In the genomic region with DNA sequence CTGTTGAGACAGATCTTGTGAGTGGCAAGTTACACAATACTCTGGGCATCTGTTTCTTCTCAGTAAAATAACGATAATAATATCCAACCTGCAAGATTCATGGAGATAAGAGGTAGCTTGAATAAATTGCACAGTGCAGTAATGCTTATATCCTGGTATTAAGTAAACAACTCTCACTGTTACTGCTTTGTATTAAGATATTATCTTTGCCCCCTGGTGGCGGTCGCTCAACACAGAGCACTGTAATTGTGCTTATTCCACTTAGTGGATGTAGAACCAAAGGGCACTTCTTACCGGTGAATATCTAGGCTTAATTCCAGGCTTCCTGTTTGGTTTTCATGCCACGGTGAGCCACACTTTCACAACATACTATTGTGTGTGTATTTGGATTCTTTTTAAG, we compare ENCODE assay signal across 18 mouse cellular contexts. TPM values are rescaled to one million over a fixed set of nuclear protein-coding genes. Genes with fewer than 3 reads are reported as not detected.
A peak's percentile ranks its signal among the peaks of the same experiment; 100 is the strongest.
DNase-seq lines count a peak whose midpoint lies in the region; ATAC-seq and TF ChIP-seq lines count a peak whose summit lies in the region.
"Had no signal": no experiment of that assay in that cellular context is flagged by ENCODE, and none has a peak within 500 bp of the region (broad histone marks: within the 10 kb centered on the region; RNA-seq: fewer than 3 reads in every experiment).

No protein-coding gene starts in this region.

- WGBS in forebrain, embryonic 12.5 days, result 75% methylated on average over 5 of the region's 5 CpGs
- 75% methylated on average over 5 of the region's 5 CpGs for WGBS in forebrain, embryonic 10.5 days
- WGBS in stomach, postnatal 0 days, result 65% methylated on average over 5 of the region's 5 CpGs

- peak; percentile 13; the same call in 1 of the 2 replicates for TF ChIP-seq CTCF in left cerebral cortex, adult 2 months (IDR thresholded peaks at IDR 0.05)
- TF ChIP-seq CTCF in stomach, postnatal 0 days (IDR thresholded peaks at IDR 0.05; ENCODE audit: low read depth), result peak; percentile 38; the same call in 1 of the 2 replicates

- TF ChIP-seq EP300 in stomach, postnatal 0 days (optimal IDR thresholded peaks at IDR 0.05), result no peak

- H3K4me3 ChIP-seq in forebrain, embryonic 12.5 days (replicated peaks), result no peak overlapping the region
- no peak overlapping the region for H3K4me3 ChIP-seq in forebrain, embryonic 10.5 days
- no peak overlapping the region for H3K4me3 ChIP-seq in left cerebral cortex, adult 2 months
- no peak overlapping the region for H3K4me3 ChIP-seq in stomach, postnatal 0 days (ENCODE audit: low read depth, low read length)
- H3K4me3 ChIP-seq: heart, embryonic 10.5 days; midbrain, embryonic 15.5 days; neural tube, embryonic 12.5 days had no signal

- no peak overlapping the region for H3K4me2 ChIP-seq in forebrain, embryonic 12.5 days
- no peak overlapping the region for H3K4me2 ChIP-seq in stomach, postnatal 0 days (replicated peaks; ENCODE audit: low read depth)
- H3K4me2 ChIP-seq: midbrain, embryonic 15.5 days; neural tube, embryonic 12.5 days had no signal

- no peaks in the 10 kb centered on the region for H3K4me1 ChIP-seq in forebrain, embryonic 12.5 days
- H3K4me1 ChIP-seq in forebrain, embryonic 10.5 days, result peaks cover 17% of the 10 kb centered on the region
- H3K4me1 ChIP-seq in stomach, postnatal 0 days (replicated peaks; ENCODE audit: control insufficient read depth, insufficient read depth), result no peaks in the 10 kb centered on the region
- H3K4me1 ChIP-seq: heart, embryonic 10.5 days; midbrain, embryonic 15.5 days; neural tube, embryonic 12.5 days had no signal

- no peak overlapping the region for H3K27ac ChIP-seq in forebrain, embryonic 12.5 days
- H3K27ac ChIP-seq in forebrain, embryonic 10.5 days, result no peak overlapping the region
- H3K27ac ChIP-seq in left cerebral cortex, adult 2 months, result no peak overlapping the region
- no peak overlapping the region for H3K27ac ChIP-seq in stomach, postnatal 0 days (replicated peaks)
- H3K27ac ChIP-seq: heart, embryonic 10.5 days; liver, embryonic 14.5 days; macrophage; midbrain, embryonic 15.5 days; neural tube, embryonic 12.5 days had no signal

- H3K36me3 ChIP-seq in forebrain, embryonic 12.5 days (replicated peaks), result no peaks in the 10 kb centered on the region
- peaks cover 30% of the 10 kb centered on the region for H3K36me3 ChIP-seq in forebrain, embryonic 10.5 days (replicated peaks)
- no peaks in the 10 kb centered on the region for H3K36me3 ChIP-seq in stomach, postnatal 0 days (ENCODE audit: control insufficient read depth, insufficient read depth, low read length)
- H3K36me3 ChIP-seq: heart, embryonic 10.5 days; midbrain, embryonic 15.5 days; neural tube, embryonic 12.5 days had no signal

- H3K9ac ChIP-seq in forebrain, embryonic 12.5 days, result no peak overlapping the region
- no peak overlapping the region for H3K9ac ChIP-seq in stomach, postnatal 0 days (ENCODE audit: low read length)
- H3K9ac ChIP-seq: liver, embryonic 14.5 days; midbrain, embryonic 15.5 days; neural tube, embryonic 12.5 days had no signal

- H3K9me3 ChIP-seq in forebrain, embryonic 12.5 days, result no peaks in the 10 kb centered on the region
- H3K9me3 ChIP-seq in forebrain, embryonic 10.5 days, result no peaks in the 10 kb centered on the region
- H3K9me3 ChIP-seq in stomach, postnatal 0 days (ENCODE audit: control insufficient read depth, low read length), result no peaks in the 10 kb centered on the region
- H3K9me3 ChIP-seq: heart, embryonic 10.5 days; midbrain, embryonic 15.5 days; neural tube, embryonic 12.5 days had no signal

- no peaks in the 10 kb centered on the region for H3K27me3 ChIP-seq in forebrain, embryonic 12.5 days
- H3K27me3 ChIP-seq in forebrain, embryonic 10.5 days (ENCODE audit: poor library complexity, severe bottlenecking), result peaks cover 8% of the 10 kb centered on the region; the same call in 1 of the 2 replicates
- H3K27me3 ChIP-seq in stomach, postnatal 0 days (ENCODE audit: control insufficient read depth, insufficient read depth, low read length), result no peaks in the 10 kb centered on the region
- H3K27me3 ChIP-seq: neural tube, embryonic 12.5 days had no signal

- intact Hi-C loops in left cerebral cortex, adult 2 months (cut with DNase I), result no loop called here

- ATAC-seq in forebrain, embryonic 12.5 days (ENCODE audit: low FRiP score), result 0 out of 2 replicates have a peak, but pooled peaks have one; percentile 39
- ATAC-seq in stomach, postnatal 0 days (ENCODE audit: low FRiP score, low TSS enrichment), result no peak
- ATAC-seq: intestine, embryonic 16.5 days; midbrain, embryonic 15.5 days had no signal

- DNase-seq in forebrain, embryonic 10.5 days (ENCODE audit: extremely low spot score, low spot score), result no peak
- no peak for DNase-seq in left cerebral cortex, adult 2 months (ENCODE audit: extremely low spot score in 1 of 2, low spot score in 2 of 2)
- no peak for DNase-seq in left cerebral cortex, adult 9 months (ENCODE audit: low spot score in 2 of 2)
- DNase-seq in thymus, postnatal 4 days, result peak; percentile 8
- DNase-seq in thymus, postnatal 0 days (ENCODE audit: low spot score), result no peak
- no peak for DNase-seq in stomach, postnatal 0 days (ENCODE audit: low spot score)
- no peak for DNase-seq in urinary bladder, adult 2 months (ENCODE audit: low spot score)
- DNase-seq: adrenal gland, adult 2 months; cerebellum, adult 9-11 months; gastrocnemius, postnatal 25 days; spleen, adult 18-20 months had no signal

RNA-seq across cellular contexts. Expression of a gene that starts 16.4 kb away (rescaled TPM):
- 8.4 and 11.1 TPM in 2 replicates for polyA plus RNA-seq in forebrain, embryonic 12.5 days (2016; fragmentation: Nextera tagmentation; extraction: Ambion mirVana)
- polyA plus RNA-seq in forebrain, embryonic 10.5 days (2016; fragmentation: Nextera tagmentation; extraction: Ambion mirVana), result 9.3 and 11.1 TPM in 2 replicates
- total RNA-seq in left cerebral cortex, adult 2 months (2021), result under 1 TPM; 0.43 to 0.63 TPM
- polyA plus RNA-seq in thymus, postnatal 0 days (2015; fragmentation: Nextera tagmentation; extraction: Ambion mirVana), result 0.28 and 0.31 TPM in 2 replicates
- 0.08 and 0.17 TPM in 2 replicates for polyA plus RNA-seq in stomach, postnatal 0 days (2015; fragmentation: Nextera tagmentation; extraction: Ambion mirVana)
- 0.07 and 0.28 TPM in 2 replicates for polyA plus RNA-seq in urinary bladder, adult 2 months (2012; rRNA removed)
- total RNA-seq: gastrocnemius, postnatal 25 days had no signal
- polyA plus RNA-seq: liver, embryonic 14.5 days; macrophage had no signal
